Mouse (Mus musculus) heart, postnatal 0 days (tissue): ENCODE measurements around the gene Acadsb.

ENCODE experiments used
- CTCF ChIP-seq: IDR thresholded peaks from 2 replicates; pipeline ENCODE4 v1.5.1; 2016; ENCODE audit warnings: antibody characterized with exemption, control low read depth, low read depth
- EP300 ChIP-seq: IDR thresholded peaks from 2 replicates; pipeline ENCODE4 v1.6.1; 2016; ENCODE audit warnings: antibody characterized with exemption, low read depth

DNA sequence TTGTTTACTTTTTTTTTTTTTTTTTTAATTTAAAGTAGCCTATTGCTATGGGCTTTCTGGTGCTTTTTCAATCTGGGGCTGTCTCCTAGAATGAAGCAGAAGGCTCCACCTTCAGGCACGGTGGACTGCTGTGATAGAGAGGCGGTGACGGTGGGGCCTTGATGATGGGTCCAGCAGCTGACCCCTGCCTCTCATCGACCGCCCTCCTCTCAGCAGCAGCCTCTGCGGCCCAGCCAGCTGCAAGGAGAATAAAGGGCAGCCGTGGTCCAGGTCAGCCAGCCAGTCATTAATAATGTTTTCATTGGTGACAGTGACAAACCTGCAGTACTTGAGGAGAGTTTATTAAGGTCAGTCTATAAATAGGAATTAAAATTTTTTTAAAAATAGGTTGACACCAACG, 66.7 kb downstream of the Acadsb start:
- TF ChIP-seq CTCF (no peak), EP300 (no peak)
